Mouse (Mus musculus) megakaryocyte, embryonic 14.5 days (primary cell): ENCODE results near the gene Col15a1.

Experiments
- FLI1 ChIP-seq: IDR thresholded peaks from 2 replicates; pipeline ENCODE4 v1.6.1; 2012; ENCODE audit warnings: low read length, inconsistent platforms, mixed read lengths
- GATA1 ChIP-seq: IDR thresholded peaks from 3 replicates; pipeline ENCODE4 v1.6.1; 2012; ENCODE audit warnings: mixed read lengths, low read length, inconsistent platforms, borderline replicate concordance

DNA sequence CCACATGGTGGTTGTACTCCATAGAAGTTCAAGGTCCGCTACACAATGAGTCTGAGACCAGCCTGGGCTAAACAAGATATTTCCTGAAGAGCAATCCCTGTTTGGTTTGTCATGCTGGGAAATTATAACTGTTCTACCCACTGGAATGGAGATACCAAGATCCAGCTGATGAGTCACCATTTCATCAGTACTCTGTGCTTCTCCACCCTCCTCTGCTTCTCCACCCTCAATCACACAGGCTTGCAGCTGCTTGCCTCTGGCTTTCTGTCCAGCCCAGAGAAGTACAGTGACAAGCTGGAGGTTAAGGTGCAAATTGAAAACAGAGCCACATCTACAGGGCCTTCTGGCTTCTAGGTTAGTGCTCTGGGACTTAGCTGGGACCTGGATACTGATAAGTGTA, 10.9 kb downstream of the Col15a1 start:
- TF ChIP-seq GATA1 (no peak), FLI1 (no peak)
